Comparison of ENCODE assay signal across 20 mouse cellular contexts in the genomic region with DNA sequence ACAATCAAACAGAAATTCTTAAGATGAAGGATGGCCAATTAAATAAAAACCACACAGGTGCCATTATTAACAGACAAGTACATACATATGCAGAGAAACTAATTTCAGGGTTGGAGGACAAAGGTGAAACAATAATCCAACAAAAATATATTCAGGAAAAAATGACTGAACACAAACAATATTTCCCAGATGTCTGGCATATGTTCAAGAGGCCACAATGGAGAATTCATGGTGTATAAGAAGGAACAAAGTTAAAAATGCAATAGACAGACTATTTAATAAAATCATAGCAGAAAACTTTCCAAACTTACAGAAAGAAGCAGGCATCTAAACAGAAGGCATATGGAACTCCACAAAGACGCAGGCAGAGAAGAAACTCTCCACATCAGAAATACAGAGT. TPM values are rescaled to one million over a fixed set of nuclear protein-coding genes. Genes with fewer than 3 reads are reported as not detected.
"Had no signal": no experiment of that assay in that cellular context is flagged by ENCODE, and none has a peak within 500 bp of the region (broad histone marks: within the 10 kb centered on the region; RNA-seq: fewer than 3 reads in every experiment).

No protein-coding gene starts in this region.

- H3K27me3 ChIP-seq: liver, embryonic 13.5 days; neural tube, embryonic 12.5 days; neural tube, embryonic 15.5 days; stomach, embryonic 15.5 days had no signal

- H3K27ac ChIP-seq: layer of hippocampus, adult 2 months; liver, embryonic 13.5 days; neural tube, embryonic 12.5 days; neural tube, embryonic 15.5 days; stomach, embryonic 15.5 days had no signal

- H3K9ac ChIP-seq: liver, embryonic 13.5 days; neural tube, embryonic 12.5 days; neural tube, embryonic 15.5 days; stomach, embryonic 15.5 days had no signal

- H3K36me3 ChIP-seq: liver, embryonic 13.5 days; neural tube, embryonic 15.5 days; stomach, embryonic 15.5 days had no signal

- H3K4me2 ChIP-seq: liver, embryonic 13.5 days; midbrain, embryonic 11.5 days; neural tube, embryonic 12.5 days; neural tube, embryonic 15.5 days; stomach, embryonic 15.5 days had no signal

- H3K9me3 ChIP-seq: liver, embryonic 13.5 days; neural tube, embryonic 12.5 days; neural tube, embryonic 15.5 days; stomach, embryonic 15.5 days had no signal

- H3K4me3 ChIP-seq: layer of hippocampus, adult 2 months; liver, embryonic 13.5 days; neural tube, embryonic 12.5 days; neural tube, embryonic 15.5 days; stomach, embryonic 15.5 days had no signal

- DNase-seq: kidney, adult 18-20 months; kidney, adult 9 months; kidney, postnatal 14 days; layer of hippocampus, adult 9-11 months; liver, embryonic 13.5 days; lung, adult 2 months; lung, postnatal 14 days; lung, postnatal 4 days; midbrain, embryonic 14.5 days; right cerebral cortex, adult 18-20 months; right cerebral cortex, postnatal 14 days; right cerebral cortex, postnatal 4 days; thymus, postnatal 25 days had no signal

- H3K4me1 ChIP-seq: liver, embryonic 13.5 days; neural tube, embryonic 15.5 days; stomach, embryonic 15.5 days had no signal

RNA-seq across cellular contexts. Expression of gene Ccdc173, which starts 24.7 kb away (rescaled TPM):
- polyA plus RNA-seq: large intestine, adult 2 months; liver, adult 2 months had no signal
